Mouse (Mus musculus): ENCODE results near the gene Prl3d2. TPM values are rescaled to one million over a fixed set of nuclear protein-coding genes. Genes with fewer than 3 reads are reported as not detected.
"Not testable (repeated sequence)": the region's sequence is repeated elsewhere in the genome, so short reads cannot be mapped to it uniquely, and the experiment has no call there.

Prl3d2 gene
- polyA plus RNA-seq (2012; ENCODE audit: insufficient read depth, insufficient read length, low replicate concordance, missing spikeins): not detected in 2 replicates

- not testable (repeated sequence) for H3K4me1 ChIP-seq (ENCODE audit: control insufficient read depth, insufficient read depth, low read length); H3K4me3 ChIP-seq (ENCODE audit: insufficient read depth, low read depth, low read length); H3K27ac ChIP-seq (ENCODE audit: insufficient read depth, low read depth, low read length)
- 93% methylated on average over 4 of the region's 4 CpGs for WGBS
Observed at GRCm38 (mm10) chr13:27121398-27121797, at the start of gene Prl3d2. TSS of gene Prl3d2 (plus strand) at chr13:27121698.

- not testable (repeated sequence) for H3K27ac ChIP-seq (ENCODE audit: insufficient read depth, low read depth, low read length); H3K4me1 ChIP-seq (ENCODE audit: control insufficient read depth, insufficient read depth, low read length); H3K4me3 ChIP-seq (ENCODE audit: insufficient read depth, low read depth, low read length)
- WGBS: 95% methylated on average over 5 of the region's 5 CpGs
Observed at GRCm38 (mm10) chr13:27093890-27094289, 27.6 kb upstream of the Prl3d2 start, which contains the start of gene Prl3d1. TSS of gene Prl3d1 (plus strand) at chr13:27094190.

- H3K4me3 ChIP-seq (ENCODE audit: insufficient read depth, low read depth, low read length): no peak overlapping the region
- TF ChIP-seq CTCF (IDR thresholded peaks at IDR 0.05; ENCODE audit: insufficient read depth, low read depth, low read length) (no peak), POLR2A (IDR thresholded peaks at IDR 0.05; ENCODE audit: insufficient read depth, low read depth, low read length) (no peak)
- H3K27ac ChIP-seq (ENCODE audit: insufficient read depth, low read depth, low read length): no peak overlapping the region
- no peaks in the 10 kb centered on the region for H3K4me1 ChIP-seq (ENCODE audit: control insufficient read depth, insufficient read depth, low read length)
- WGBS: 76% methylated on average over 1 of the region's 1 CpGs
Observed at GRCm38 (mm10) chr13:27148264-27148663, 26.8 kb downstream of the Prl3d2 start.

- H3K27ac ChIP-seq (ENCODE audit: insufficient read depth, low read depth, low read length); H3K4me3 ChIP-seq (ENCODE audit: insufficient read depth, low read depth, low read length); H3K4me1 ChIP-seq (ENCODE audit: control insufficient read depth, insufficient read depth, low read length): not testable (repeated sequence)
- WGBS: 87% methylated on average over 3 of the region's 3 CpGs
Observed at GRCm38 (mm10) chr13:27156490-27156889, 35.0 kb downstream of the Prl3d2 start, which contains the start of gene Prl3d3. TSS of gene Prl3d3 (plus strand) at chr13:27156790.

Other genes starting within 250 kb of the Prl3d2 start
- not detected in 2 replicates for gene Prl, start 64.1 kb upstream of the Prl3d2 start, polyA plus RNA-seq (2012; ENCODE audit: insufficient read depth, insufficient read length, low replicate concordance, missing spikeins)
- gene Prl3d1, start 27.5 kb upstream of the Prl3d2 start, polyA plus RNA-seq (2012; ENCODE audit: insufficient read depth, insufficient read length, low replicate concordance, missing spikeins): not detected in 2 replicates
- gene Prl3d3, start 35.1 kb downstream of the Prl3d2 start, polyA plus RNA-seq (2012; ENCODE audit: insufficient read depth, insufficient read length, low replicate concordance, missing spikeins): not detected in 2 replicates
- not detected in 2 replicates for gene Prl3c1, start 75.0 kb downstream of the Prl3d2 start, polyA plus RNA-seq (2012; ENCODE audit: insufficient read depth, insufficient read length, low replicate concordance, missing spikeins)
- gene Prl3b1, start 120.1 kb downstream of the Prl3d2 start, polyA plus RNA-seq (2012; ENCODE audit: insufficient read depth, insufficient read length, low replicate concordance, missing spikeins): not detected in 2 replicates
- gene Prl3a1, start 137.7 kb downstream of the Prl3d2 start, polyA plus RNA-seq (2012; ENCODE audit: insufficient read depth, insufficient read length, low replicate concordance, missing spikeins): not detected in 2 replicates
- not detected in 2 replicates for gene Prl6a1, start 190.9 kb downstream of the Prl3d2 start, polyA plus RNA-seq (2012; ENCODE audit: insufficient read depth, insufficient read length, low replicate concordance, missing spikeins)
- gene Prl8a2, start 224.0 kb downstream of the Prl3d2 start, polyA plus RNA-seq (2012; ENCODE audit: insufficient read depth, insufficient read length, low replicate concordance, missing spikeins): not detected in 2 replicates